ENCODE assay signal across 8 mouse cellular contexts in genomic region chr9:67631741-67632243, GRCm38 (mm10).
DNase-seq lines count a peak whose midpoint lies in the region; ATAC-seq lines count a peak whose summit lies in the region.

No protein-coding gene starts in this region.

- no peak overlapping the region for H3K27ac ChIP-seq in liver, embryonic 11.5 days (ENCODE audit: low read depth, low read length)
- no peak overlapping the region for H3K27ac ChIP-seq in forebrain, embryonic 10.5 days
- H3K27ac ChIP-seq in limb, embryonic 11.5 days (replicated peaks; ENCODE audit: low read depth, low read length): no peak overlapping the region
- H3K27ac ChIP-seq in stomach, embryonic 14.5 days (ENCODE audit: low read length): no peak overlapping the region

- H3K9me3 ChIP-seq in liver, embryonic 11.5 days (ENCODE audit: control insufficient read depth, low read length): no peaks in the 10 kb centered on the region
- H3K9me3 ChIP-seq in forebrain, embryonic 10.5 days: no peaks in the 10 kb centered on the region
- no peaks in the 10 kb centered on the region for H3K9me3 ChIP-seq in limb, embryonic 11.5 days (ENCODE audit: control insufficient read depth, low read length)
- H3K9me3 ChIP-seq in stomach, embryonic 14.5 days (ENCODE audit: control insufficient read depth, low read depth, low read length): no peaks in the 10 kb centered on the region

- WGBS in liver, embryonic 11.5 days: 6% methylated on average over 6 of the region's 6 CpGs
- 5% methylated on average over 6 of the region's 6 CpGs for WGBS in forebrain, embryonic 10.5 days
- under 1% methylated on average over 6 of the region's 6 CpGs for WGBS in limb, embryonic 11.5 days
- 7% methylated on average over 6 of the region's 6 CpGs for WGBS in stomach, embryonic 14.5 days

- ATAC-seq in liver, embryonic 11.5 days (replicated peaks; ENCODE audit: low FRiP score): 0 out of 2 replicates have a peak, but pooled peaks have one; percentile 29
- ATAC-seq in limb, embryonic 11.5 days (ENCODE audit: insufficient number of reproducible peaks, low FRiP score, low TSS enrichment, low read depth): no peak
- ATAC-seq in stomach, embryonic 14.5 days (ENCODE audit: insufficient number of reproducible peaks, insufficient read depth, low FRiP score, low read depth): no peak

- peak overlapping the region; percentile 65 for H3K4me3 ChIP-seq in liver, embryonic 11.5 days (ENCODE audit: low read depth, low read length)
- H3K4me3 ChIP-seq in forebrain, embryonic 10.5 days: peak overlapping the region; percentile 74
- H3K4me3 ChIP-seq in limb, embryonic 11.5 days (ENCODE audit: low read depth, low read length): peak overlapping the region; percentile 75
- peak overlapping the region; percentile 82 for H3K4me3 ChIP-seq in stomach, embryonic 14.5 days (ENCODE audit: low read depth, low read length)

- peak overlapping the region; percentile 76 for H3K4me2 ChIP-seq in liver, embryonic 11.5 days
- peak overlapping the region; percentile 100 for H3K4me2 ChIP-seq in limb, embryonic 11.5 days (ENCODE audit: low read depth, severe bottlenecking)
- H3K4me2 ChIP-seq in stomach, embryonic 14.5 days (replicated peaks; ENCODE audit: low read depth, low read length): peak overlapping the region; percentile 99

- H3K4me1 ChIP-seq in liver, embryonic 11.5 days (replicated peaks; ENCODE audit: control insufficient read depth, insufficient read depth, low read length): peaks cover 6% of the 10 kb centered on the region
- H3K4me1 ChIP-seq in forebrain, embryonic 10.5 days: peaks cover 31% of the 10 kb centered on the region
- H3K4me1 ChIP-seq in limb, embryonic 11.5 days (ENCODE audit: control insufficient read depth, insufficient read depth, low read length): peaks cover 9% of the 10 kb centered on the region
- peaks cover 12% of the 10 kb centered on the region; the same call in 1 of the 2 replicates for H3K4me1 ChIP-seq in stomach, embryonic 14.5 days (ENCODE audit: control insufficient read depth, insufficient read depth, low read length)

- no peak overlapping the region for H3K9ac ChIP-seq in liver, embryonic 11.5 days (ENCODE audit: low read depth, low read length)
- peak overlapping the region; percentile 84; the same call in 1 of the 2 replicates for H3K9ac ChIP-seq in limb, embryonic 11.5 days (ENCODE audit: low read length)
- peak overlapping the region; percentile 61; the same call in 1 of the 2 replicates for H3K9ac ChIP-seq in stomach, embryonic 14.5 days (replicated peaks; ENCODE audit: low read depth, low read length)

- DNase-seq in liver, embryonic 11.5 days (ENCODE audit: low spot score): no peak
- DNase-seq in liver: no peak
- DNase-seq in forebrain, embryonic 10.5 days (ENCODE audit: extremely low spot score, low spot score): no peak
- no peak for DNase-seq in limb, embryonic 11.5 days (ENCODE audit: low spot score)
- DNase-seq in cerebellum, adult 11 months: no peak
- no peak for DNase-seq in adipocyte (ENCODE audit: low spot score)
- DNase-seq in adrenal gland, adult 18-20 months (ENCODE audit: low spot score in 2 of 2): no peak

- peaks cover 34% of the 10 kb centered on the region for H3K27me3 ChIP-seq in liver, embryonic 11.5 days (replicated peaks; ENCODE audit: control insufficient read depth, insufficient read depth, low read length)
- peaks cover 34% of the 10 kb centered on the region for H3K27me3 ChIP-seq in forebrain, embryonic 10.5 days (ENCODE audit: poor library complexity, severe bottlenecking)
- H3K27me3 ChIP-seq in limb, embryonic 11.5 days (ENCODE audit: control insufficient read depth, insufficient read depth, low read length): no peaks in the 10 kb centered on the region
- H3K27me3 ChIP-seq in stomach, embryonic 14.5 days (ENCODE audit: control insufficient read depth, insufficient read depth, low read length): 0 out of 2 replicates have a peak, but pooled peaks cover 2% of the 10 kb centered on the region

- H3K36me3 ChIP-seq in liver, embryonic 11.5 days (ENCODE audit: control insufficient read depth, insufficient read depth, low read length): no peaks in the 10 kb centered on the region
- H3K36me3 ChIP-seq in forebrain, embryonic 10.5 days (replicated peaks): no peaks in the 10 kb centered on the region
- no peaks in the 10 kb centered on the region for H3K36me3 ChIP-seq in limb, embryonic 11.5 days (ENCODE audit: control insufficient read depth, insufficient read depth, low read length)
- no peaks in the 10 kb centered on the region for H3K36me3 ChIP-seq in stomach, embryonic 14.5 days (ENCODE audit: control insufficient read depth, insufficient read depth, low read length)
